Mouse (Mus musculus): ENCODE results near the gene Fgr. TPM values are rescaled to one million over a fixed set of nuclear protein-coding genes. Genes with fewer than 3 reads are reported as not detected.

Gene Fgr
- total RNA-seq, 4 experiments from 2014 or later, result 0.19 to 3.9 (median 3.4) TPM; not detected in 1

DNA sequence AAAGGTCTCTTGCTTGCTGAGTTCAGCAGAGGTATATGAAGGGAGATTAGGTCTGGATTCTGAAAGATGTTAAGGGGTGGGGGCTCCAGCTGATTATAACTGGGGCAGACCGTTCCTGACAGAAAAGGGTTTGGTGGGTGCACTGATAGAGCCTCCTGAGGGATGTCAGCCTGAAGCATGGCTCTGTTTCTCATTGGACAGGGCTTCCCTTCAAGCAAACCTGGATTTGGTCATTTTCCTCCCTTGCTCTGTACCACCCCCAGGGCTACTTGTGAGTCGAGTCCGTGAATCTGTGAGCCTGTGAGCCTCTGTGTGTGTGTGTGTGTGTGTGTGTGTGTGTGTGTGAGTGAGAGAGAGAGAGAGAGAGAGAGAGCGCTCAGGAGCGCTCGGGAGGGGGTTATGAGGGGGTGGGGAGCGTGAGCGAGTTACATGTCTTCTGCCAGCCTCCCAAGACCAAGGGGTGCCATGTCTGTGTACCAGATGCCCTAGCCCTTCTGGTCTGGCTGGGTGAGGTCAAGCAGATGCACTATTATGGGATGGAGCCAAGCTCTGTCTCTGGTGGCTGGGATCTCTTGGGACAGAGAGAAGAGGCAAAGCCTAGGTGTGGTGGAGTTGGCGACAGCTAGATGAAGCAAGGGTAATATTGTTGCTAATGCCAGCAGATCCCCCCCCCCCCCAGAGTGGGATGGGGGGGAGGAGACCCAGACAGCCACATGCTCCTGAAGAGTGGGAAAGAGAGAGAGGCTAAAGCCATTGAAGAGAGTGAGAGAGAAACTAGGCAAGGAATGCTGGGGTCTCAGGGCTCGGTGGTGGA is 41.2 kb downstream of the Fgr start:
- DNase-seq (ENCODE audit: low spot score in 2 of 2), result no peak

DNA sequence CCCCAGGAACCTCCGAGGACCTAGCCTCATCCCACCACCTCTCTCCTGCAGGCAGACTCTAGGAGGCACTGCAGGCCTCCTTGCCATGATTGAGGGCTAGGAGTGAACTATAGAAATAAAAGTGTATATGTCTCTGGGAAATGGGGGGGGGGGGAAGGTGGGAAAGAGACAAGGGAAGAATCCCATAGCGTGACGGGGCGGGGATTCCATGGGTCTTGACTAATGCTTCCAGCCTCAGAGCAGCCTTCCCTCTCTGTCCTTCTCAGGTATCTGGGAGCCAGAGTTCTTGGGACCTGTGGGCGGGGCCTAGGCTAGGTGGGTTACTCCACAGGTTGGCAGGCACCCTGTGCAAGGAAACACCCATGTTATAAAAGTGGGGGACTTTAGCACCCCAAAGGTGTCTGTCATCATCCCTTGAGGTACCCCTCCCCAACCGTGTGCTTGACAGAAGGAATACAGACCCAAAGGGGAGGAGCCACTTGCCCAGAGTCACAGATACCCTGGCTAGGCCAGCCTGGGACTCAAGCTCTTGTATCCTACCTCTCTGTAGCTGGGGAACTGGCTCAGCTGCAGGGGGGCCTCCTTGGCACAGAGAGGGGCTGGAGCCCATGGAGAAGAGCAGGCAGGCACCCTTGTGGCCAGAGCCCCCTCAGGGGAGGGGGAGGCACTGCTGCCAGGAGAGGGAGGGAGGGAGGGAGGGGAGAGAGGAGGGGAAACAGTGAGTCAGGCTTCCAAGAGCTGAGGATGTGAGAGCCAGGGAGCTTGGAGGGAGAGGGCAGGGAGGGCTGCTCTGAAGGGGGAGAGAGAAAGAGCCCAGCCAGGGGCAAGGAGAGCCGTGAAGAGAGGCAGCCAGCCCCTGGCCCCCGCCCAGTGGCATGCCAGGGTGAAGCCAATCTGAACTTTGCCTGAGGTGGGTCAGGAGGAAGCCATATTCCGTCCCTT is 42.1 kb downstream of the Fgr start:
- no peak for DNase-seq (ENCODE audit: low spot score in 2 of 2)

DNA sequence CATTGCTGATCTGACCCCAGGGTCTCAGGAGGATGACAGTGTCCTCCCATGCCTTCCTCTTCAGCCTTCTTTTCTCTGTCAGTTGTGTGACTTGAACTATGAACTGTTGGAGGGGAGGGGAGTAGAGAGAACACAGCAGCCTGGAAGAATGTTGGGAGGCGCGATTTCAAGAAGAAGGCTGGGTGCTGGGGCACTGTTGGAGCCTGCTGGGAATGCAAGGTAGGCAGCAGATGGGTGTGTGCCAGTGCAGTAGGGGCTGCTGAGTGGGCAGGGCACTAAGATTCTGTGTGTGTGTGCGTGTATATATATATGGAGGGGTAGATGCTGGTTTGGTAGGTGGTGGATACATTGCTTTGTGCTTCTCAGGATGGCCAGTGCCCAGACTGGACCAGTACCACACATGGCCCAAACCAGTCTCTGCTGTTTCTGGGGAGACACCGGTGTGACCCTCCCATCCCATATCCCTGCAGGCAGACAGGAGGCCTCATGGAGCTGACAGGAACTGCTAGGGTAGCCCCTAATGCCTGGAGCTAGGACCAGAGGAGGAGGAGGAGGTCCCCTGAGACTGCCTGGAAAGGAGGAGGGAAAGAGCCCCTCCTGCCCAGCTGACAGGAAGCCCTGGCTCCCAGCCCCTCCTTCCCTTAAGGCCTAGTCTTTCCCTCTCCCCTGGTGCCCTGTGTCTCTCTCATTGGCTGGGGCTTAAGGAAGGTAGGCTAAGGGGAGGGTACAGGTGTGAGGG is 43.0 kb downstream of the Fgr start:
- DNase-seq (ENCODE audit: low spot score in 2 of 2), result no peak

DNA sequence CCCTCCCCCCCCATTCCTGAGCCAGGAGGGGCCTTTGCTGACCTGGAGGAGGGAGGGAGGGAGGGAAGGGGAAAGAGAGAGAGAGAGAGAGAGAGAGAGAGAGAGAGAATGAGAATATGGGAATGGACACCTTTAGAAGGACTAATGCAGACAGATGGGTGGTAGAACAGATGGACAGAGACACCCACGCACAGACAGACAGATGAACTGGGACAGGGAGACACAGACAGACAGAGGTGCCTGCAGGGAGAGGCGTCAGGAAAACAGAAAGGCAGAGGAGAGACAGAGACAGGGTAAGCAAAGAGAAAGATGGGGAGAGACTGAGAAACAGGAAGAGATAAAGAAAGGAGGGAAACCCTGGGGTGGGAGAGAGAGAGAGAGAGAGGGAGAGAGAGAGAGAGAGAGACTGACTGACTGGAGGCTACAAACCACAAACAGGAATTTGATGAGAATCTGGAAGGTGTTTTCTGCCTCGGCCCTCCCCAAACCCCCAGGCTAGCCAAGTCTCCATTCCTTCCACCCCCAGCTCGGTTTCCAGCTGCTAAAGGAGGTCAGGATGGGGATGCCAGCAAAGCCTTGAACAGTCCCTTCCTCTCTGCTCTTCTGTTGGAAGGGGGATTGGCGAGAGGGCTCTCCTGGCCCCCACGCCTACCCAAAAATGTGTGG is 43.8 kb downstream of the Fgr start:
- peak in 1 of 2 experiments; percentile 73 for DNase-seq (ENCODE audit: low spot score in 2 of 2)

GRCm38 (mm10) chr4:133018263-133018798 is 44.4 kb downstream of the Fgr start:
- no peak for DNase-seq (ENCODE audit: low spot score in 2 of 2)

DNA sequence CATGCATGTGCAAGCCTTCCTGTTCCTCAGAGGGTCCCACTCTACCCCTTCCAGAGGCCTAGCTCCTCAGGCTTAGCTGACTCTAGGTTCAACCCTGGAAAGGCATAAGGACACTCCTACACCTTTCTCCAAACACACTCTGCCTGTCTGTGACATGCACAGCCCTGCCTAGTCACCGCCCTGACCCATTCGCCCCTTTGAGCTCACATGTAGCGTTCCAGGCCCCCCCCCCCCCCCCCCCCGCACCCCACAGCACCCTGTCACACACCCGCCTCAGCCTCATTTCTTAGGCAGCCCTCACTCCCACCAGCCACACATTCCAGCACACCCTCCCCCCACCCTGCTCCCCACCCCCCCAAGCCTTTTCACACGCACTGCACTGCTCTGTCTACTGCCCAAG is 46.8 kb downstream of the Fgr start:
- no peak for DNase-seq (ENCODE audit: low spot score in 2 of 2)

GRCm38 (mm10) chr4:133021181-133021671 is 47.3 kb downstream of the Fgr start:
- DNase-seq (ENCODE audit: low spot score in 2 of 2), result no peak

- DNase-seq (ENCODE audit: low spot score in 2 of 2), result no peak
Measured at GRCm38 (mm10) chr4:133022217-133022616, 48.3 kb downstream of the Fgr start.

- DNase-seq (ENCODE audit: low spot score in 2 of 2), result no peak
Measured at GRCm38 (mm10) chr4:133022954-133023635, 49.2 kb downstream of the Fgr start.

GRCm38 (mm10) chr4:133023636-133024035 is 49.7 kb downstream of the Fgr start:
- DNase-seq (ENCODE audit: low spot score in 2 of 2), result no peak

DNA sequence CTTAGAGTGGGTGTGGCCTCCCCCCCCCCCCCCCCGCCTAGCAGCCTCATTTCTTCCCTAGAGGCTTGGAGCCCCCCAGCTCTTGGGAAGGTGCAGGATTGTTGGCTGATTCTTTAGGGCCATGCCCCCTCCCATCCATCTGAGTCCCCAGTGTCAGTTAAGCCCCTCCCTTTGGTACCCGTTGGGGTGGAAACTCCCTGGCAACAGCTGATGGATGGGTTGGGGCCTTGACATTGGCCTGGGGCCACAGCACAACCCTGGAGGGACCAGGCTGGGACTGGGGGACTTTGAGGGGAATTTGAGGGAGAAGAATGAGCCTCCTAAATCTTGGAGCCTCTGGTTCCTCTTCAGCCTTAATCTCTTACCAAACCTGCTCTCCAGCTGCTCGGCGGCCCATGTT is 50.5 kb downstream of the Fgr start:
- no peak for DNase-seq (ENCODE audit: low spot score in 2 of 2)

GRCm38 (mm10) chr4:133024969-133025685 is 51.2 kb downstream of the Fgr start:
- no peak for DNase-seq (ENCODE audit: low spot score in 2 of 2)

DNA sequence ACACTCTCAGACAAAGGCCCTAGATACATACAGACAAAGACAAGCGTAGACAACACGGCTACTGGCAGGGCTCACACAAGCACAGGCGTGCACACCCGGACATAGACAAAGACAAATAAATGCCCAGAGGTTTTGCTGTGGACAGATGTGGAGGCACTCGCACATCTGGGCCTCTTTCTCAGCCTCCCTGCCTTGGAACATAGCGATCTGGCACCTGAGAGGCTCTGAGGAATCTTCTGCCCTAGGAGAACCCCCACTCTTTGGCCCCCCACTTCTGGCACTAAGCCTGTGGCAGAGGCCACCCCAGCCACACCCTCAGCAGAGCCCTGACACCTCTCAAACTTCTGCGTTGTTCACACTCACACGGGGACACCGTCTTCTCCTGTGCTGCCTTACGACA is 52.4 kb downstream of the Fgr start:
- DNase-seq (ENCODE audit: low spot score in 2 of 2), result no peak

DNA sequence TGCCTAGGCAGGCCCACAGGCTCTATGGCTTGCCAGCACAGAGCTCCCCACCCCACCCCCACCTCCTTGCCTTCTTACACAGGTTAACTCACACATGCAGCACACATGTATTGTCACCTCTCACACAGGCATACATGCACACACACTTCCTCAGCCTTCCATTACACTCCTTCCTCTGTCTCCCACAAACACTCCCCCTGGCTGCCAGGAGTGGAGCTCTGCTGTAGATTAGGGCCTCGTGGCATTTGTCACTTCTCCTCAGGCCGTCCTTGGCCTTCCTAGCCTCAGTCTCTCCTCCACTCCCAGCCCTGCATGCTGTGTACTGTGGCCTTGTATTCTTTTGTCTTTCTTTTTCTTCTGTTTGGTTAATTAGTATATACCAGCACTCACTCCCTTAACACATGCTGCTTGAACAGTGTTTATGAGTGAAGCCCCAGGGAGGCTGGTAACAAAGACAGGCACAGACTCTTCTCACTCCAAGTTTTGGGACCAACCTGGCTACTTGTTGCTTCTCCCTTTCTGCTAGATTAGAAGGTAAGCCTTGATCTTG is 53.0 kb downstream of the Fgr start:
- no peak for DNase-seq (ENCODE audit: low spot score in 2 of 2)

GRCm38 (mm10) chr4:133027721-133028120 is 53.8 kb downstream of the Fgr start:
- DNase-seq (ENCODE audit: low spot score in 2 of 2), result no peak

GRCm38 (mm10) chr4:133028193-133028592 is 54.3 kb downstream of the Fgr start:
- no peak for DNase-seq (ENCODE audit: low spot score in 2 of 2)

DNA sequence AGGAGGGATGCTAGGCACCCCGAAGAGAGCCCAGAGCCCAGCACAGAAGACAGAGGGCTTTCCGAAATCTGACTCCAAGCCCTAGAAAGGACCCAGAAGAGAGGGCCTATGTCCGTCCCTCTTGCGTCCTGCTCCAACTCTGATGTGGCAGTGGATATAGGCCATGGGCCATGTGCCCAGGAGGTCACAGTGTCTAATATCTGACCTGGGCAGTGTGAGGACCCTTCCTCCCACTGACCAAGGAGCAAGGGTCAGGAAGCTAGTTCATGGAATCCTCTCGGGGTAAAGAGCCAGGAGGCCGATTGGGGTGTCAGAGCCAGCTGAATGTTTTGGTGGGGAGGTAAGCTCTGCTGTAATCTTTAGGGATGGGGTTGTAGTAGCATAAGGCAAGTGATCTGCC is 55.0 kb downstream of the Fgr start:
- no peak for DNase-seq (ENCODE audit: low spot score in 2 of 2)

DNA sequence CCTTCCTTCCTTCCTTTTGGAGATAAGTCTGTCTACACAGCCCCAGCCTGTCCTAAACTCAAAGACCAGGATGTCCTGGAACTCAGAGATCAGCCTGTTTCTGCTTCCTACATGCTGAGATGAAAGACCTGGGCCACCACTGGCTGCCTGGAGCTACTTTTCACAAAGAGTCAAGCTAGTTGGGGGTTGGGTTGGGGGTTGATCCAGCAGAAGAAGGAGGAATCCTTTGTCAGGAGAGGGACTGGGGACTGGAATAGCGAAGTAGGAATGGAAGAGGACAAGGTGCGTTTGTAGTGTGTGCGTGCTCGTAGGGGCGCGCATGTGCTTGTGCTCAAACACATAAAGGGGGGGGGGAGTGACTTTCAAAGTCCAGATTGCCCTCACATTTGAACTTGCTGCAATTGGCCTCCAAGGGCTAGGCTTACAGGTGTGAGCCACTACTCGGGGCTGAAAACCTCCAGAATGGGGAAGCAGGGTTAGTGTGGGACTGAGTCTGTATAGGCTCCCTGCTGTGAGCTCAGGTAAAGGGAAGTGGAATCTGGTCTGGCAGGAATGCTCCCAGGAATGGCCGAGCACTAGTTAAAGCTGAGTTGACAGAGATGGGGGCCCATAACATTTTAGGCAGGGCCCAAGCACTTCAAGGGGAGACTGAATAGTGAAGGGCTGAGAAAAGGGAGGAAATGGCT is 58.7 kb downstream of the Fgr start:
- no peak for DNase-seq (ENCODE audit: low spot score in 2 of 2)

- DNase-seq (ENCODE audit: low spot score in 2 of 2), result no peak
Measured at GRCm38 (mm10) chr4:133034478-133034877, 60.6 kb downstream of the Fgr start.

Measured in layer of hippocampus, adult 8-10 months (tissue).